Mouse (Mus musculus) 3T3-L1 (cell line): ENCODE data around the gene Pus1.

ENCODE experiments used
- DNase-seq: peaks from one replicate; pipeline ENCODE4 v3.0.0-alpha.2; 2015; ENCODE audit warnings: low read depth, low spot score

Gene Pus1

GRCm38 (mm10) chr5:110779998-110780760, at the start of gene Pus1:
Gene Pus1, minus strand, starts transcription at chr5:110780659.
- peak; percentile 95 for DNase-seq

- no peak for DNase-seq
Measured at GRCm38 (mm10) chr5:110827576-110827975, 47.1 kb upstream of the Pus1 start.

GRCm38 (mm10) chr5:110826781-110827495, 46.5 kb upstream of the Pus1 start:
- DNase-seq = no peak

- no peak for DNase-seq
Measured at GRCm38 (mm10) chr5:110824421-110824820, 44.0 kb upstream of the Pus1 start.

- DNase-seq = peak; percentile 98
Measured at GRCm38 (mm10) chr5:110809667-110810325, 29.3 kb upstream of the Pus1 start, which contains the start of gene Ulk1. Gene Ulk1, minus strand, starts transcription at chr5:110810097.

GRCm38 (mm10) chr5:110808821-110809666, 28.6 kb upstream of the Pus1 start:
- peak; percentile 52 for DNase-seq

GRCm38 (mm10) chr5:110808061-110808631, 27.7 kb upstream of the Pus1 start:
- peak; percentile 88 for DNase-seq

- no peak for DNase-seq
Measured at GRCm38 (mm10) chr5:110807453-110807852, 27.0 kb upstream of the Pus1 start.

- no peak for DNase-seq
Measured at GRCm38 (mm10) chr5:110806676-110807075, 26.2 kb upstream of the Pus1 start.

- DNase-seq = no peak
Measured at GRCm38 (mm10) chr5:110806154-110806553, 25.7 kb upstream of the Pus1 start.

GRCm38 (mm10) chr5:110804012-110804743, 23.7 kb upstream of the Pus1 start:
- DNase-seq = no peak

GRCm38 (mm10) chr5:110802809-110803208, 22.4 kb upstream of the Pus1 start:
- DNase-seq = no peak

GRCm38 (mm10) chr5:110802186-110802585, 21.7 kb upstream of the Pus1 start:
- DNase-seq = no peak

- DNase-seq = no peak
Measured at GRCm38 (mm10) chr5:110801036-110801624, 20.7 kb upstream of the Pus1 start.

GRCm38 (mm10) chr5:110797696-110798095, 17.2 kb upstream of the Pus1 start:
- no peak for DNase-seq

- DNase-seq = no peak
Measured at GRCm38 (mm10) chr5:110794363-110794762, 13.9 kb upstream of the Pus1 start.

- peak; percentile 56 for DNase-seq
Measured at GRCm38 (mm10) chr5:110788684-110789083, 8.2 kb upstream of the Pus1 start.

- DNase-seq = peak; percentile 41
Measured at GRCm38 (mm10) chr5:110786081-110786835, 5.8 kb upstream of the Pus1 start.

- DNase-seq = peak; percentile 42
Measured at GRCm38 (mm10) chr5:110783150-110783549, 2.7 kb upstream of the Pus1 start.
